Mouse (Mus musculus) embryonic fibroblast, embryonic 13.5 days (primary cell): ENCODE data around the gene Suco.

Source experiments
- CTCF ChIP-seq: IDR thresholded peaks from 2 replicates; pipeline ENCODE4 v1.5.1; 2011; ENCODE audit warnings: mild to moderate bottlenecking, control low read depth, low read length, moderate library complexity, borderline replicate concordance; ENCODE audit not compliant: insufficient read depth
- POLR2A ChIP-seq: IDR thresholded peaks from 2 replicates; pipeline ENCODE4 v1.6.1; 2011; ENCODE audit warnings: low read depth, mild to moderate bottlenecking, control low read depth, low read length, moderate library complexity

- TF ChIP-seq CTCF (no peak), POLR2A (no peak)
These were observed 93.8 kb downstream of the Suco start for GRCm38 (mm10) chr1:161782725-161783124.
